Mouse (Mus musculus): ENCODE results near the gene Hyal2. TPM values are rescaled to one million over a fixed set of nuclear protein-coding genes. Genes with fewer than 3 reads are reported as not detected.

The Hyal2 gene
- polyA plus RNA-seq, 1 experiment, result 103 TPM

DNA sequence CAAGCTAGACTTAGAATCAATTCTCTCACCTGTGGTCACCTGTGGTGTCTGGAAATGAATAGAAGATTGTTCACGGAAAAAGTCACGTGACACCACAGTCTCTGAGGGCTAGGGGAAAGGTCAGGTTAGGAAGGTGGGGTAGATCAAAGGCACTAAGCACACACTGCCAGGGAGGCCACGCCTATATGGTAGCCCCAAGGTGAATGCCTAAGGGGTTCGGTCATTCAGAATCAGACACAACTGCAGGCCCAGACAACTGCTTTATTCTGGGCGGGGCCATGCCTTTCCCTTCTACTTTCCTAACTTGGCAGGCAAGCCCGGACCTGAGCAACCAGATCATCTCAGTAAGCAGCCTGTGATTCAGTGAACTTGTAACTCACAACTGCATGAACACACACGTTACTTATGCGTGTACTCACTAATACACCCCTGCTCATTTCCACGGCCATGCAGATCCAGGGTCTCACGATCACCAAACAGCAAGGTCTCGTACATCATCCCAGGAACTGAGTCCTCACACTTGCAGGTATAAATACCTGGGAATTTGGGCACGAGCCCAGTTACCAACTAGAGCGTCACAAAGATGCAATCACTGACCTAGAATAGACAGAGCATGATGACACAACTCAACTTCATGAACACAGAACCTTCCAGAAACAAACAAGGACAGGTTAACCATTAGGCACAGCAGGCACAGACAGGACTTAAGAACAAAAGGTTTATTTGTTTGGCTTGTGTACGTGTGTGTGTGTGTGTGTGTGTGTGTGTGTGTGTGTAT is 8.0 kb downstream of the Hyal2 start:
- Histone ChIP-seq H3K36me3 (ENCODE audit: control insufficient read depth, insufficient read depth, low read length) (no peaks in the 10 kb centered on the region; the same call in 1 of the 2 replicates), H3K27ac (ENCODE audit: insufficient read depth, low read depth, low read length) (peak overlapping the region; percentile 74), H3K27me3 (replicated peaks; ENCODE audit: control insufficient read depth, insufficient read depth, low read length) (no peaks in the 10 kb centered on the region), H3K4me1 (ENCODE audit: control insufficient read depth, insufficient read depth, low read length) (peaks cover 34% of the 10 kb centered on the region), H3K4me3 (ENCODE audit: insufficient read depth, low read depth, low read length) (no peak overlapping the region)
- WGBS, result 53% methylated on average over 14 of the region's 14 CpGs
- no peak for TF ChIP-seq POLR2A (IDR thresholded peaks at IDR 0.05; ENCODE audit: low read depth, low read length)
- TF ChIP-seq CTCF (conservative IDR thresholded peaks at IDR 0.05; ENCODE audit: insufficient read depth, insufficient read length, low read depth, low read length), result no peak
- peak; percentile 68 for DNase-seq

DNA sequence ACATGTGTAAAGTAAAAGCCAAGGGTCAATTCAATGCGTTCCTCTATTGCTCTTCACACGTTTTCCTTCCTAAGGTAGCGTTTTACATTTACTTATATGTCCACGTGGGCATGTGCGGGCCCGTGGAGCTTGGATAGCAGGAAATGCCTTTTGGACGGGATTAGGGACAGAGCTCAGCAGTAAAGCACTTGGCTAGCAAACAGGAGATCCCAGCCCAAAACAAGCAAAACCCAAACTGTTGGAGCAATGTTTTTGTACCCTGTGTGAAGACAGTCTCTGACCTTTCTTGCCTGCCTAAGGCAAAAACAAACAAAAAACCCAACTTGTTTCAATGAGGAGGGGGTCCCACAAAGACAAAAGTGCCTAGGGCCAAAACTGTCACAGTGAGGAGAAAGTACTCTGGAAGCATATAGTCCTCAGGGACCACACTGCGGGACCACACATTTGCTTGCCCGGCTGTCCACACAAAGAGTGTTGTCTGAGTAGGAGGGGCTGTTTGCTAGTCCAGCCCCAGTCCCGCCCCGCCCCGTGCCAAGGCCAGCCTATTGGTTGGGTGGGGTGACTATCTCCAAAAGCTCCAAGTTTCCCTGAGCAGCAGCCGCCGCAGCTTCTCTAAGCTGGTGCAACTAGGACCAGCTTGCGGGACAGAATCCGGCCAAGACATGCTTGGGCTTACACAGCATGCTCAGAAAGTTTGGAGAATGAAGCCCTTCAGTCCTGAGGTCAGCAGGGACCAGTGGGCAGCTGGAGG is 8.8 kb downstream of the Hyal2 start, which contains the start of gene Hyal1:
Gene Hyal1, plus strand, starts transcription at position 571 of the 751 bp plus-strand sequence.
- Histone ChIP-seq H3K27me3 (replicated peaks; ENCODE audit: control insufficient read depth, insufficient read depth, low read length) (no peaks in the 10 kb centered on the region), H3K4me3 (ENCODE audit: insufficient read depth, low read depth, low read length) (peak within 1 kb of the TSS; percentile 62), H3K27ac (ENCODE audit: insufficient read depth, low read depth, low read length) (peak within 1 kb of the TSS; percentile 74), H3K4me1 (ENCODE audit: control insufficient read depth, insufficient read depth, low read length) (peaks cover 30% of the 10 kb centered on the region), H3K36me3 (ENCODE audit: control insufficient read depth, insufficient read depth, low read length) (no peaks in the 10 kb centered on the region; the same call in 1 of the 2 replicates)
- TF ChIP-seq POLR2A (IDR thresholded peaks at IDR 0.05; ENCODE audit: low read depth, low read length), result no peak
- no peak for TF ChIP-seq CTCF (conservative IDR thresholded peaks at IDR 0.05; ENCODE audit: insufficient read depth, insufficient read length, low read depth, low read length)
- 14% methylated on average over 16 of the region's 16 CpGs for WGBS
- DNase-seq, result peak; percentile 92

DNA sequence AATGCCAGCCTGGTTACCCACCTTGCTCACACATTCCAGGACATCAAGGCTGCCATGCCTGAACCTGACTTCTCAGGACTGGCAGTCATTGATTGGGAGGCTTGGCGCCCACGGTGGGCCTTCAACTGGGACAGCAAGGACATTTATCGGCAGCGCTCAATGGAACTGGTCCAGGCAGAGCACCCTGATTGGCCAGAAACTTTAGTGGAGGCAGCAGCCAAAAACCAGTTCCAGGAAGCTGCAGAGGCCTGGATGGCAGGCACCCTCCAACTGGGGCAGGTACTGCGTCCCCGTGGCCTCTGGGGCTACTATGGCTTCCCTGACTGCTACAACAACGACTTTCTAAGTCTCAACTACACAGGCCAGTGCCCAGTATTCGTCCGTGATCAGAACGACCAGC is 10.1 kb downstream of the Hyal2 start:
- Histone ChIP-seq H3K36me3 (ENCODE audit: control insufficient read depth, insufficient read depth, low read length) (no peaks in the 10 kb centered on the region; the same call in 1 of the 2 replicates), H3K27ac (ENCODE audit: insufficient read depth, low read depth, low read length) (no peak overlapping the region), H3K4me3 (ENCODE audit: insufficient read depth, low read depth, low read length) (no peak overlapping the region), H3K4me1 (ENCODE audit: control insufficient read depth, insufficient read depth, low read length) (peaks cover 35% of the 10 kb centered on the region), H3K27me3 (replicated peaks; ENCODE audit: control insufficient read depth, insufficient read depth, low read length) (no peaks in the 10 kb centered on the region)
- WGBS, result 85% methylated on average over 10 of the region's 10 CpGs
- no peak for DNase-seq
- no peak for TF ChIP-seq CTCF (conservative IDR thresholded peaks at IDR 0.05; ENCODE audit: insufficient read depth, insufficient read length, low read depth, low read length)
- no peak for TF ChIP-seq POLR2A (IDR thresholded peaks at IDR 0.05; ENCODE audit: low read depth, low read length)

DNA sequence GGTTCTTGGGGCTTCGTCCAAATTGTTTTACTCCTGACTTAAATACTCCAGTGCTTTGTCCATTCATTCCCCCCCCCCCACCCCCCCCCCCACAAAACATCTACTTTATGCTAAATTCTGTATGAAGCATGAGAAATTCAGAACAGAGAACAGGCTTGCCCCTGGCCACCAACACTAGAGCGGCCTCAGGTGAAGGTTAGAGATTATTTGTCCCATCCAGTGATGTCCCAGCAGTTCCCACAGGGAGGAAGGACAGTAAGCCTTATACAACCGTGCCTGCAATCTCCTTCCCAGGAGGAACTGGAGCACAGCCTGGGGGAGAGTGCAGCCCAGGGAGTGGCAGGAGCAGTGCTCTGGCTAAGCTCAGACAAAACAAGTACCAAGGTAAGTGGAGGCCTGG is 10.8 kb downstream of the Hyal2 start, which contains the start of gene Naa80:
Gene Naa80, plus strand, starts transcription at position 301 of the 400 bp plus-strand sequence.
- Histone ChIP-seq H3K4me3 (ENCODE audit: insufficient read depth, low read depth, low read length) (no peak within 1 kb of the TSS), H3K36me3 (ENCODE audit: control insufficient read depth, insufficient read depth, low read length) (no peaks in the 10 kb centered on the region), H3K27ac (ENCODE audit: insufficient read depth, low read depth, low read length) (no peak within 1 kb of the TSS), H3K4me1 (ENCODE audit: control insufficient read depth, insufficient read depth, low read length) (peaks cover 35% of the 10 kb centered on the region), H3K27me3 (replicated peaks; ENCODE audit: control insufficient read depth, insufficient read depth, low read length) (no peaks in the 10 kb centered on the region)
- no peak for DNase-seq
- TF ChIP-seq POLR2A (IDR thresholded peaks at IDR 0.05; ENCODE audit: low read depth, low read length) (no peak), CTCF (conservative IDR thresholded peaks at IDR 0.05; ENCODE audit: insufficient read depth, insufficient read length, low read depth, low read length) (no peak)
- WGBS, result 82% methylated on average over 3 of the region's 3 CpGs

DNA sequence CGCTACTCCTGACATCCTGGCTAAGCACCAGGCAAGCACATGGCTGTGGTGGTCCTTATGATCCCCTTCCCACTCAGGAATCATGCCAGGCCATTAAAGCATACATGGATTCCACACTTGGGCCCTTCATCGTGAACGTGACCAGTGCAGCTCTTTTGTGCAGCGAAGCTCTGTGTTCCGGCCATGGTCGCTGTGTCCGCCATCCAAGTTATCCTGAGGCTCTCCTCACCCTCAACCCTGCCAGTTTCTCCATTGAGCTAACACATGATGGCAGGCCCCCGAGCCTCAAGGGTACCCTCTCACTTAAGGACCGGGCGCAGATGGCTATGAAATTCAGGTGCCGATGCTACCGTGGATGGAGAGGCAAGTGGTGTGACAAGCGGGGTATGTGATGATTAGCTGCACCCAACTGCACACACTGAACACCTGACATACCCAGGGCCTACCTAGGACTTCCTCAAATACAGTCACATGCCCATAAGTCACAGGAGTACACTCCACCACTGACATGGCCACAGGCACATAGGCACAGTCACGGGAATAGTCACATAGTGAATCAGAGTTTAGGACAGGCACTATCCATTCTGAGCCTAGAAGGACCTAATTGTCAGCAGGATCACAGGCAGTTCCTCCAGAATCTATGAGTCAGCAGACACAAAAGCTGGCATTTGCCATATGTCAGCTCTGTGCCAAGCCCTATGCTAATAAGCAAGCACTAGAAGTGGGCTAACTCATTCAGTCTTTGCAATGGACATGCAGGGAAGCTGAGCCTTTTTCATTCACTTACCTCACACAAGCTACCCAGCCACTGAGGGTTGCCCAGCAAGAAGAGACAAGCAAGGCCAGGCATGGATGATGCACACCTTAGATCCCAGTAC is 11.5 kb downstream of the Hyal2 start:
- H3K4me1 ChIP-seq (ENCODE audit: control insufficient read depth, insufficient read depth, low read length), result peaks cover 35% of the 10 kb centered on the region

DNA sequence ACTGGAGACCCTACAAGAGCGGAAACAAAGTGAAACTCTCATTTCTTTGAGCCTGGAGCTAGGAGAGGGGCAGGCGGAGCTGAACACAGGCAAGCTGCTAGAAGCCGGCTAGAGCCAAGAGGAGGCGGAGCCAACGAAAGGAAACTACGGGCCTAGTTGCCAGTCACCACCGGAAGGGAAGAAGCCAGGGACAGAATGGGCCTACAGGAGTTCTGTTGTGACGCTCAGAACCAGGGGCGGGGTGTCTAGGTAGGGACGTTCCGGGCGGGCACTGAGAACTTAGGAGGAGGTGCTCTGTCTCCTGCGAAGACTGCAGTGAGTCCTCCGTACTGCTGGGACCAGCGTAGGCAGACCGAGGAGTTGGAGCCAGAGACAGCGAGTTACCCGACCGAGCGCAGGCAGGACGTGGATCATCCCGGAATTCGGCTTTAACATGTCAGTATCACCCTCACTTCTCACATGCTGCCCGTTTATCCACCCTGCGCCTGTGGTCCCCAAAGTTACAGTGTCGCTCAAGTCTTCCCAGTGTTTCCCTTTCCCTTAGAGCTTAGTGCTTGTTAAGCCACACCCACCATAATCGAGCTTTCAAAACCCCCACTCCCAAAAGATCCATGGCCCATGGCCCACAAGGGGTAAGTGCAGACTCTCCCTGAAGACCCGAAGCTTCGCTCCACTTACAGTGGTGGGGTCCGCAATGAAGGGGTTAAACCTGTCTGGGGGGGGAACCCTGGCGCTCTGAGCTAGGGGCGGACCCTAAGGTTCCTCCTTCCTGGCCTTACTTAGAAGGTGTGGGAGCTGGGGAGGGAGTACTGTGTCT is 13.0 kb downstream of the Hyal2 start, which contains the start of gene Hyal3:
Gene Hyal3, plus strand, starts transcription at position 318 of the 817 bp plus-strand sequence.
- TF ChIP-seq CTCF (conservative IDR thresholded peaks at IDR 0.05; ENCODE audit: insufficient read depth, insufficient read length, low read depth, low read length) (no peak), POLR2A (IDR thresholded peaks at IDR 0.05; ENCODE audit: low read depth, low read length) (peak; percentile 89)
- DNase-seq, result peak; percentile 98
- peak within 1 kb of the TSS; percentile 91 for H3K4me3 ChIP-seq (ENCODE audit: insufficient read depth, low read depth, low read length)
- peak within 1 kb of the TSS; percentile 98 for H3K27ac ChIP-seq (ENCODE audit: insufficient read depth, low read depth, low read length)
- H3K4me1 ChIP-seq (ENCODE audit: control insufficient read depth, insufficient read depth, low read length), result peaks cover 35% of the 10 kb centered on the region
- WGBS, result under 1% methylated on average over 32 of the region's 32 CpGs
- H3K36me3 ChIP-seq (ENCODE audit: control insufficient read depth, insufficient read depth, low read length), result no peaks in the 10 kb centered on the region
- H3K27me3 ChIP-seq (replicated peaks; ENCODE audit: control insufficient read depth, insufficient read depth, low read length), result no peaks in the 10 kb centered on the region

More for the DNA sequence above, 11.5 kb downstream of the Hyal2 start:
- H3K4me3 ChIP-seq (ENCODE audit: insufficient read depth, low read depth, low read length), result no peak overlapping the region
- H3K27me3 ChIP-seq (replicated peaks; ENCODE audit: control insufficient read depth, insufficient read depth, low read length), result no peaks in the 10 kb centered on the region
- TF ChIP-seq CTCF (conservative IDR thresholded peaks at IDR 0.05; ENCODE audit: insufficient read depth, insufficient read length, low read depth, low read length) (no peak), POLR2A (IDR thresholded peaks at IDR 0.05; ENCODE audit: low read depth, low read length) (no peak)
- no peaks in the 10 kb centered on the region for H3K36me3 ChIP-seq (ENCODE audit: control insufficient read depth, insufficient read depth, low read length)
- 95% methylated on average over 14 of the region's 14 CpGs for WGBS
- no peak for DNase-seq
- no peak overlapping the region for H3K27ac ChIP-seq (ENCODE audit: insufficient read depth, low read depth, low read length)
